Mouse (Mus musculus) hindbrain, embryonic 14.5 days (tissue): ENCODE results near the gene Ppp2r5d. TPM values are rescaled to one million over a fixed set of nuclear protein-coding genes. Genes with fewer than 3 reads are reported as not detected.

Source experiments
- ATAC-seq: fragments of 200-750 bp; cut with Nextera tagmentation; 2 replicates; pipeline ENCODE4 v1.8.0; 2017; ENCODE audit warnings: moderate number of reproducible peaks, mild to moderate bottlenecking, moderate TSS enrichment, moderate library complexity; ENCODE audit not compliant: low FRiP score
- DNase-seq: peaks from one replicate; pipeline ENCODE4 v3.0.0-alpha.2; 2015; ENCODE audit warnings: low spot score
- H3K27ac ChIP-seq: fragments of 300-500 bp; sonication (generic); 2 replicates; pipeline ENCODE4 v1.5.1; 2014; ENCODE audit warnings: mild to moderate bottlenecking, moderate library complexity
- H3K27me3 ChIP-seq: fragments of 300-500 bp; sonication (generic); 2 replicates; pipeline ENCODE4 v1.6.1; 2014; ENCODE audit warnings: mild to moderate bottlenecking, low read length, mixed read lengths; ENCODE audit not compliant: control insufficient read depth, insufficient read depth
- H3K36me3 ChIP-seq: fragments of 300-500 bp; sonication (generic); replicated peaks from 2 replicates; pipeline ENCODE4 v1.6.1; 2014; ENCODE audit not compliant: control insufficient read depth, insufficient read depth
- H3K4me1 ChIP-seq: fragments of 300-500 bp; sonication (generic); replicated peaks from 2 replicates; pipeline ENCODE4 v1.6.1; 2014; ENCODE audit warnings: antibody characterized with exemption, low read length, mixed read lengths; ENCODE audit not compliant: control insufficient read depth, insufficient read depth
- H3K4me2 ChIP-seq: fragments of 300-500 bp; sonication (generic); replicated peaks from 2 replicates; pipeline ENCODE4 v1.6.1; 2014; ENCODE audit warnings: mild to moderate bottlenecking, moderate library complexity
- H3K4me3 ChIP-seq: fragments of 300-500 bp; sonication (generic); replicated peaks from 2 replicates; pipeline ENCODE4 v1.5.1; 2014; ENCODE audit warnings: mild to moderate bottlenecking, low read length
- H3K9ac ChIP-seq: fragments of 300-500 bp; sonication (generic); 2 replicates; pipeline ENCODE4 v1.6.1; 2014
- H3K9me3 ChIP-seq: fragments of 300-500 bp; sonication (generic); 2 replicates; pipeline ENCODE4 v1.6.1; 2016; ENCODE audit warnings: low read length; ENCODE audit not compliant: control insufficient read depth
- WGBS: fragments of 180-500 bp; shearing (Covaris S2); extraction: QIAGEN DNeasy Blood & Tissue Kit; methylation state at CpG from one replicate; pipeline ENCODE4 v1.1.7; 2014; 5-methylcytosine and 5-hydroxymethylcytosine counted together
- polyA plus RNA-seq: library from polyadenylated mRNA; unstranded; fragments of >200 nt; fragmentation: Nextera tagmentation; extraction: Ambion mirVana; gene quantifications from 2 replicates; pipeline ENCODE4 v1.2.1, GENCODE M21; 2014

The Ppp2r5d gene
- polyA plus RNA-seq, 1 experiment from 2014 or later = 78.2 TPM

- H3K9ac ChIP-seq = peak overlapping the region; percentile 86
- DNase-seq = no peak
- peak overlapping the region; percentile 93 for H3K27ac ChIP-seq
- H3K4me3 ChIP-seq = peak overlapping the region; percentile 59
- no peaks in the 10 kb centered on the region for H3K9me3 ChIP-seq
- no peak; the same call in 1 of the 2 replicates for ATAC-seq
- H3K27me3 ChIP-seq = no peaks in the 10 kb centered on the region
- H3K4me1 ChIP-seq = peaks cover 31% of the 10 kb centered on the region
- H3K36me3 ChIP-seq = peaks cover 21% of the 10 kb centered on the region
- under 1% methylated on average over 19 of the region's 19 CpGs for WGBS
- peak overlapping the region; percentile 69 for H3K4me2 ChIP-seq
These were observed 58.6 kb downstream of the Ppp2r5d start for GRCm38 (mm10) chr17:46646322-46646662.

- Histone ChIP-seq H3K4me1 (peaks cover 26% of the 10 kb centered on the region), H3K9ac (peak within 1 kb of the TSS; percentile 86), H3K36me3 (peaks cover 27% of the 10 kb centered on the region), H3K27me3 (no peaks in the 10 kb centered on the region), H3K9me3 (no peaks in the 10 kb centered on the region), H3K4me2 (peak within 1 kb of the TSS; percentile 69), H3K4me3 (peak within 1 kb of the TSS; percentile 59), H3K27ac (peak within 1 kb of the TSS; percentile 93)
- ATAC-seq (peak; percentile 73), DNase-seq (peak; percentile 99)
- under 1% methylated on average over 51 of the region's 53 CpGs for WGBS
These were observed 59.2 kb downstream of the Ppp2r5d start, which contains the start of the genes Klc4 and Mrpl2 for GRCm38 (mm10) chr17:46645561-46646321. Gene Klc4 (minus strand): TSS chr17:46646022. Gene Mrpl2 (plus strand): TSS chr17:46646229.

- no peaks in the 10 kb centered on the region for H3K9me3 ChIP-seq
- peak overlapping the region; percentile 67 for H3K4me2 ChIP-seq
- no peak for DNase-seq
- H3K9ac ChIP-seq = peak overlapping the region; percentile 67
- H3K27me3 ChIP-seq = no peaks in the 10 kb centered on the region
- peak overlapping the region; percentile 59 for H3K4me3 ChIP-seq
- no peak for ATAC-seq
- WGBS = 13% methylated on average over 11 of the region's 11 CpGs
- peaks cover 34% of the 10 kb centered on the region for H3K36me3 ChIP-seq
- peaks cover 25% of the 10 kb centered on the region for H3K4me1 ChIP-seq
- H3K27ac ChIP-seq = no peak overlapping the region
These were observed 59.9 kb downstream of the Ppp2r5d start for GRCm38 (mm10) chr17:46644916-46645475.

- Histone ChIP-seq H3K27me3 (no peaks in the 10 kb centered on the region), H3K4me2 (peak overlapping the region; percentile 67), H3K9me3 (no peaks in the 10 kb centered on the region), H3K4me3 (peak overlapping the region; percentile 59), H3K36me3 (peaks cover 41% of the 10 kb centered on the region), H3K4me1 (peaks cover 18% of the 10 kb centered on the region), H3K27ac (no peak overlapping the region), H3K9ac (peak overlapping the region; percentile 67; the same call in 1 of the 2 replicates)
- ATAC-seq (no peak), DNase-seq (no peak)
- 90% methylated on average over 12 of the region's 12 CpGs for WGBS
These were observed 60.6 kb downstream of the Ppp2r5d start for GRCm38 (mm10) chr17:46644152-46644805.

GRCm38 (mm10) chr17:46642060-46642459 lies 62.9 kb downstream of the Ppp2r5d start:
- Histone ChIP-seq H3K27ac (no peak overlapping the region), H3K27me3 (no peaks in the 10 kb centered on the region), H3K4me2 (no peak overlapping the region), H3K9ac (no peak overlapping the region), H3K36me3 (peaks cover 43% of the 10 kb centered on the region), H3K4me3 (no peak overlapping the region), H3K9me3 (no peaks in the 10 kb centered on the region), H3K4me1 (peaks cover 17% of the 10 kb centered on the region)
- WGBS = 92% methylated on average over 17 of the region's 17 CpGs
- DNase-seq (no peak), ATAC-seq (no peak)

- no peaks in the 10 kb centered on the region for H3K9me3 ChIP-seq
- H3K4me2 ChIP-seq = no peak overlapping the region
- no peak overlapping the region for H3K9ac ChIP-seq
- H3K27me3 ChIP-seq = no peaks in the 10 kb centered on the region
- no peak overlapping the region for H3K27ac ChIP-seq
- H3K4me1 ChIP-seq = peaks cover 8% of the 10 kb centered on the region
- DNase-seq (no peak), ATAC-seq (no peak)
- H3K36me3 ChIP-seq = peaks cover 54% of the 10 kb centered on the region
- no peak overlapping the region for H3K4me3 ChIP-seq
- 85% methylated on average over 9 of the region's 9 CpGs for WGBS
These were observed 65.0 kb downstream of the Ppp2r5d start for GRCm38 (mm10) chr17:46639929-46640328.

GRCm38 (mm10) chr17:46636831-46637523 lies 67.9 kb downstream of the Ppp2r5d start:
- no peak overlapping the region for H3K9ac ChIP-seq
- H3K27ac ChIP-seq = no peak overlapping the region
- H3K4me3 ChIP-seq = no peak overlapping the region
- peak overlapping the region; percentile 9; the same call in 1 of the 2 replicates for H3K4me2 ChIP-seq
- ATAC-seq (peak; percentile 46; the same call in 1 of the 2 replicates), DNase-seq (peak; percentile 85)
- no peaks in the 10 kb centered on the region; the same call in 1 of the 2 replicates for H3K4me1 ChIP-seq
- no peaks in the 10 kb centered on the region for H3K9me3 ChIP-seq
- no peaks in the 10 kb centered on the region for H3K27me3 ChIP-seq
- peaks cover 63% of the 10 kb centered on the region for H3K36me3 ChIP-seq
- WGBS = 20% methylated on average over 15 of the region's 15 CpGs
